Mouse (Mus musculus): ENCODE data around the gene Kif20b. TPM values are rescaled to one million over a fixed set of nuclear protein-coding genes. Genes with fewer than 3 reads are reported as not detected.

The Kif20b gene
- total RNA-seq (2021), result 1 to 10 TPM in 1 of 2 experiments, under 1 TPM in 1; 0.82 to 1.4 TPM
- long read RNA-seq, experiment 1, result 0 reads
- long read RNA-seq, experiment 2, result 0 reads

DNA sequence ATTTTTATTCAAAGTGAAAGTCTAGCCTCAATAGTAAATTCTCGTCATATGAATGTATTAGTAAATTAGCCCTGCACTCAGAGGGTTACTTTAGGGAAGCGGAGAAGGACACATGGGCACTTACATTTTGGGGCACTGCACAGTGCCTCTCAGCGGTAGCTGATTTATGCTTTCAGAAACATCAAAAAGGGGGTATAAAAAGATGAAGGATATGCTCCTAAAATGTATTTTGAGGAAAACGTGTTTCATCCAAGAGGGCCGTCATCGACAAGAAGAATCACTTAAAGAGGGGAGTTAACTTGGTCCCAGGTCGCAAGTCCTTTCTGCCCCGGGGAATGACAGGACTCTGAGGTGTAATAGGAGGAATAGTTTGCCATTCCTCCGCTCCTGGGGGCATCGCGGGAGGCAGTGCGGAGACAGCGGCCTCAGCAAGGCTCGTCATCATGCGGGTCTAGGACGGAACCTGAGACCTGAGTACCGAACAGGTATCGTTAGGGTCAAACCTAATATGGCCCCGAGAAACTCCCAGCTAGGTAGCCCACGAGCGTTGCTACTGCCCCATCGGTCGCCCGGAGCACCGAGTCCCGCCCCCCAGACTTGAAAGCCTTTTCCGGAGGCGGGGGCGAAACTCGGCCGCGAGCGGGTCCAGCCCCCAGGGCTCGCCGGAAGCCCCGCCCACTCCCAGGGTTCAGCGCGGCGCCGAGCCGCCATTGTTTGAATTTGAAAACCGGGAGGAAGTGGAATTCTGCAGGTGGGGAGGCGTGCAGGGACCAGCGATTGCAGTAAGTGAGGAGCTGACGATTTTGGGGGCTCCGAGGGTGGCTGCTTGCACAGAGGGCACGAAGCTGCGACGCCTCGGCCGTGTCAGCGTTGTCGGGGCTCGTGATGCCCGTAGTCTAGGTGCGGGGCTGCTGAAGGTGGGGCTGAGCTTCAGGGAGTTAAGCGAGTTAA lies at the start of gene Kif20b:
Gene Kif20b, plus strand, starts transcription at position 710 of the 951 bp plus-strand sequence.
- DNase-seq, result peak; percentile 85

GRCm38 (mm10) chr19:34876676-34877075 lies 45.5 kb upstream of the Kif20b start:
- DNase-seq, result no peak

GRCm38 (mm10) chr19:34877898-34878602 lies 44.1 kb upstream of the Kif20b start:
- peak; percentile 87 for DNase-seq

- DNase-seq, result peak; percentile 43
Measured at GRCm38 (mm10) chr19:34878603-34879541, 43.3 kb upstream of the Kif20b start, which contains the start of gene Pank1. TSS of gene Pank1 (minus strand) at chr19:34879455.

DNA sequence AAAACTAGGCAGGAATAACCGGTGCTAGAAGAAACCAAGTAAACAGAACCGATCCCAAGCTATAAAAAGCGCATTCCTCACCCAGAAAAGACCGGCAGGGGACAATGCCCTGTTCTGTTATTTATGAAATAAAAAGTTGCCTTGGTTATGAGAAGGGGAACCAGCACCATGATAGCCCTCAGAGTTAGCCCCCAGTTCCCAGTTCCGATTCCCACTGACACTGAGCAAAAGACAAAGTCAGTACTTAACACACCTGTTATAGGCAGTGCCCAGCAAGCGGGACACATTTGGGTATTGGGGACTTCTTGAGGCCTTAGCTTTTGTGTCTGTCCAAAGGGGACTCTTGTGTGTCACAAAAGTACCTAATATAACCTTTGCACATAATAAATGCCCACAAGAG lies 42.5 kb upstream of the Kif20b start:
- DNase-seq, result no peak

DNA sequence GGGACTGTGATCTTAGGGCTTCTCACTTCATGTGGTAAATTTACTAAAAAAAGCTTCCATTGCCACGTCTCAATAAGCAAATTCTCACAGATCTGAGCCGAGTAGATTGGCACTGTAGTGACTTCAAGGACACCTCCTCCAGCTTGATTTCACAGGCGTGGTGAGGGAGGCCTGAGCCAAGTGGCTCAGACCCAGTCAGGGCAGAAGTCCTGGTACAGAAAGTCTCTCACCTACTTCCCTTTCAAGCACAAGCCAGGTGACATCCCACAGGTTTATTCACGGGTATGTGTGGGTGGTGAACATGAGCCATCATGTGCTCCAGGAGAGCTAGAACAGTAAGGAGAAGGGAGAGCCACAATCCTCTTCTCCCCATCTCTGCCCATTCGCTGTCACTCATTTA lies 41.0 kb upstream of the Kif20b start:
- DNase-seq, result peak; percentile 16

DNA sequence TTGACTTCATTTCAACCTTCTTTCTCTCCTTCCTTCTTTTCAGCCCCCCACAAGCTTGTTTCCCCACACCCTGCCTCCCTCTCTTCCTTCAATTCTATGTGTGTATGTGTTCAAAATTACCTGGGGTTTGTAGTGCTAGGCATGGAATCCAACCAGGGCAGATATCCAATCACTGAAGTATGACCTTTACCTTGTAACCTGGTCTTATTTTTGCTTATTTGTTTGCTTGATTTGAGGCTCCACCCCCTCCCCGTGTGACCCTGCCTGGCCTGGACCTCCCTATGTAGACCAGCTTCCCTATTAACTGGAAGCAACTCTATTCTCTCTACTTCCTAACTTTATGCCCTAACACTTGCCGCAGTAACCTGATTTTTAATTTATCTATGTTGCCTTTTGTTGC lies 39.7 kb upstream of the Kif20b start:
- no peak for DNase-seq

GRCm38 (mm10) chr19:34883526-34884224 lies 38.5 kb upstream of the Kif20b start:
- no peak for DNase-seq

DNA sequence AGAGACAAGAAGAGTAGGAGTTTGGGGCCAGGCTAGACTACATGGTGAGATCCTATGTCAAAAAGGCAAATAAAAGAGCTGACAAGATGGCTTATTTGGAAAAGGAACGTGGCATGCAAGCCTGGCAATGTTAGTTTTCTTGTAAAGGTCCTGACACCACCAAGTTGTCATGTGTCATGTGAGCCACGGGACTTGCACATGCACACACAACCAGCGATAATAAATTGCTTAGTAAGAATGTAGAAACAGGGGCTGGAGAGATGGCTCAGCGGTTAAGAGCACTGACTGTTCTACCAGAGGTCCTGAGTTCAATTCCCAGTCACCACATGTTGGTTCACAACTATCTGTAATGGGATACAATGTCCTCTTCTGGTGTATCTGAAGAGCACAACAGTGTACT lies 35.8 kb upstream of the Kif20b start:
- no peak for DNase-seq

DNA sequence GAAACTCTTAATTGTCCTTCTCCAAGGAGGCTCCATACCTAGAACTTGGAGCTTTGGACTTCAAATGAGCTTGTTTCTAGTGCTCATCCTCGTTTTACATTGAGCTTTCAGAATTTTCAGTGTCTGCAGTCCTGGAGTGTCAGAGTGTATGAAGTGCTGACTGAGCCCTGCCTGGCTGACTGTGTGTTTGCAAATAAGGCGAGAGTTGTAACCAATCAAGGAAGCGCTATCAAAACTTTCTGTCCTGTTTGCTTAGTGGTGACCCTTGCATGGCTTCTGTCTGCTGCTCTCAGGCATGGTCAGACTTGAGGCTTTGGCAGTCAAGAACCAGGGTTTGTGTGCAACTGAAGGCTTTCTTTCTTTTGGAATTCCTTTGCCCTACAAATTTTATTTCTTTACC lies 31.2 kb upstream of the Kif20b start:
- no peak for DNase-seq

GRCm38 (mm10) chr19:34891590-34891989 lies 30.6 kb upstream of the Kif20b start:
- no peak for DNase-seq

- no peak for DNase-seq
Measured at GRCm38 (mm10) chr19:34895082-34895481, 27.1 kb upstream of the Kif20b start.

GRCm38 (mm10) chr19:34897082-34897965 lies 24.8 kb upstream of the Kif20b start:
- no peak for DNase-seq

DNA sequence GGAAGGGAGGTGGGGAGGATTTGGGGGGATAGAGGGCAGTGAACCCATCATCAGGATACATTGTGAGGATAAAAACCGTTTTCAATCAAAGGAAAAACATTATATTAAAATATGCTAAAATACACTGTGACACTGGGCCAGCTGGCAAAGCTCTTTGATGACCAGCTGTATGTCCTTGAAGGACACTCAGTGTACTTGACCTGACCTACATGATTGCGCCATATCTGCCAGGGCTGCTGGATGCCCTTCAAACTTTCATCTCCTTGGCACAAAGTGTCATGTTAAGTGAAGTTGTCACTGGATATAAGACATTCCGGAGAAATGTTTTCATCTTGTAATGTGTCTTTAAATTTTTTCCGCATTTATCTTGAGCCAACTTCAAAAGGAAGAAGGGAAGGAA lies 23.2 kb upstream of the Kif20b start:
- no peak for DNase-seq

DNA sequence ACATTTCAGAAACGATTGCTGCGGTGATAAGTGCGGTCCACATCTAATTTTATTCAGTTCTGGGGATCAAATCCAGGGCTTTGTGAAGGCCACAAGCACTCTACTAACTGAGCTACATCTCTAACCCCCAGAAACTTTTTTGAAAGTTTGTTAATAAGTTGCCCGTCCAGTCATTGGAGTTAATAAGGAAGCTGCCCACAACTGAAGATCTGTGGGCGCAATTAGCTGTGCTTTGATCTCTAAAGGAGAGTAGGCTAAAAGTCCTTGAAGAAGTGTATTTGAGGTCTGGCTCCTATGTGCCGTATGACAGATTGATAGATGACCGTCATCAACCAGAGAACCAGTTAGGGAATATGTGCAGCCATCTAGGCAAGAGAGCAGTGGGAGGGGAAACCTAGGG lies 20.9 kb upstream of the Kif20b start:
- no peak for DNase-seq

DNA sequence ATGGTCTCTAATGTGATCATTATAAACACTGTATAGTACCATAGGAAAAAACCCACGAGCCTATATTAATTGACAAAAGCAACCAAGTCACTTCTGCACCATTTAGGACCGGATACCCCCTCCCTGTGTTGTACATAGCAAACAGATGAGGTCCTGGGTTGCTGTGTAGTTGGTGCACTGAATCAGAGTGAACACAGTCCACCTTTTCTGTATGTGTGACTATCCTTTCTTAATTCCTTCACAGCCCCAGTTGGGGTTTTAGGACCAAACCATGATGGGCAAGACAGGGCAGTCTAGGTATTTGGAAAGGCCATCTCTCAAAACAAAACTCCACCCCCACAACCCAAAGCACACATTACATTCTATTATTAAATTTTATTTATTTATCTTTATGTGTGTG lies 20.4 kb upstream of the Kif20b start:
- DNase-seq, result no peak

GRCm38 (mm10) chr19:34904032-34904431 lies 18.1 kb upstream of the Kif20b start:
- no peak for DNase-seq

DNA sequence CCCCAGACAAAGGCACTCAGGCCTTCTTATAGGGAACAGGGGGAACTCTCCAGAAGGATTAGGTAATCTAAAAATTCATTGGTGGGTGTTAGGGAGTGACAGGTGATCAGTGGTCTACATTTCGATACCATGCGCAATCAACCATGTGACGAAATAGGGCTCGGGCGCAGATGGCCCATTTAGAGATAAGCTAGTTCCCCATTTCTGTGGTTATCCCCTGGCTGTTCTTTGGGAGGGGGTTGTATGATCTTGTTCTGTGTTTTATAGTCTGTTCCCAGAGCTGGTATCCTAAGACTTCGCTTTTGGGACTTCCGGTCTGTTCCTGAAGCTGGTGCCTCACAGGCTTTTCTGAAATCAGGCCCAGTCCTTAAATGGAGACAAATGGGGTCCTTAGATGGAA lies 16.7 kb upstream of the Kif20b start:
- no peak for DNase-seq

- no peak for DNase-seq
Measured at GRCm38 (mm10) chr19:34906772-34907171, 15.4 kb upstream of the Kif20b start.

DNA sequence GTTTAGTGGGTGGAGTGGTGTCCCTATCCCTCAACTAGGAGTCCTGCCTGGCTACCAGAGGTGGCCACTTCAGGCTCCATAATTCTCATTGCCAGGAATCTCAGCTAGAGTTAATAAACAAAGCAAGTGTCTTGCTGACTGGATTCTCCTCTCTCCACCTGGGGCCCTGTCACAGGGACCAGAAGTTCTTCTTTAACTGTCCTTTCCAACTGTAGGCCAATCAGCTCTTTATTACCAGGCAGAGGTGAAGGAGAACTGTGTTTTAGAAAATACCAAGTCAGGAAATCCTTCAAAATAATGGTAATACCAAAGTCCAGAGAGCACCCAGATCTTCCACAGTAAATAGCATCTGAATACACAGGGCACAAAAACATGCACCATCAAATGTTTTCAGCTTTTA lies 9.8 kb upstream of the Kif20b start:
- DNase-seq, result no peak
